Mouse (Mus musculus) layer of hippocampus, adult 18-20 months (tissue): Measurements from ENCODE around the gene Cdipt. TPM values are rescaled to one million over a fixed set of nuclear protein-coding genes. Genes with fewer than 3 reads are reported as not detected.

Source experiments
- DNase-seq, 2 experiments: peaks; one replicate each; pipeline ENCODE4 v3.0.0; 2022; ENCODE audit warnings: low spot score in 2 of 2
- long read RNA-seq: library from polyadenylated mRNA; stranded (forward); transcript quantifications from one replicate; pipeline ENCODE4 v2.0.0, GENCODE M21; 2021
- total RNA-seq, 2 experiments: library from RNA; stranded (reverse); gene quantifications; 2 replicates each; pipeline ENCODE4 v1.2.3; 2021

Gene Cdipt
- 100 to 1,000 TPM; 164 to 166 TPM for total RNA-seq
- long read RNA-seq, transcript Cdipt-201 (6 exons, 1,974 nt): major isoform, 135 of 171 reads
- long read RNA-seq, partial matches to known transcripts: 2 of 171 reads
- long read RNA-seq, other reads (novel, unspliced or antisense): 26 of 171 reads

GRCm38 (mm10) chr7:126975893-126975949 is at the start of gene Cdipt:
TSS of gene Cdipt (plus strand) at chr7:126975914.
- DNase-seq: no peak

DNA sequence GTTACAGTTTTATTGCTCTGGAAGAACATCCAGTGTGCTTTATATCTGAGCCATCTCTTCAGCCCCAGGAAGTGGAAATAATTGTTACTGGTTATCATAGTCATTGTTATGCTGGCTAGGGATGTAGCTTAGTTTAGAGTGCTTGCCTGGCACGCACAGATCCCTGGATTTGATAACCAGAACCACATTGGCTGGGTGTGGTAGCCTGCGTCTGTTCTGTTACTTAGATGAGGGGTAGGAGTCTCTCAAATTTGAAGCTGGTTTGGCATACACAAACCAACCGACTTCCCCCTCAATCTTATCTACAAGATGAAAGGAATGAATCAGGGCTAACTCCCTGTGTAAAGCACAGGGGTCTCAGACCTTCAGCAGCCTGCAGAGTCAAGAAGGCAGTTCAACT is 49.4 kb upstream of the Cdipt start:
- DNase-seq: no peak

DNA sequence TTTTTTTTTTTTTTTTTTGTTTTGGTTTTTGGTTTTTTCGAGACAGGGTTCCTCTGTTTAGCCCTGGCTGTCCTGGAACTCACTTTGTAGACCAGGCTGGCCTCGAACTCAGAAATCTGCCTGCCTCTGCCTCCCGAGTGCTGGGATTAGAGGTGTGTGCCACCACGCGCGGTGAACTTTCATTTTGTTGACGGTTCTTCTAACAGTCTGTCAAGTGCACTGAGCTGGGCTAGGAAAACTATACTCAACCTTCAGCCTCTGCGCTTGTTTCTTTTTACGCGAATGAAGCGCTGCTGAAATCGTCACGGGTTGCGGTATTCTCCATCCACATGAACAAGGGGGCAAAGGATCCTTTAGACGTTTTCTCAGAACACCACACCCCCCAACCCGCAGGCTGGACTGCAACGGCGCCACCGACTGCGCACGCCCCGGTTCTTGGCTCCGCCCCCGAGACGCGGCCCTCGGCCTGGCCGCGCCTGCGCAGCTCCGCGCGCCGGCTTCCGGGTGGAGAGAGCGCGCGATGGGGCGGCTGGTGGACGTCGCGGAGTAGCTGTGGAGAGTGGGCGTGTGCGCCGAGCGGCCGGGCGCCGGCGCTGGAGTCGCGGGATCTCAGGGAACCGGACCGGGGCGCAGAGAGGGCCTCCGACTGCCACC is 47.2 kb upstream of the Cdipt start, which contains the start of gene Kctd13:
TSS of gene Kctd13 (plus strand) at position 496 of the 654 bp plus-strand sequence.
- DNase-seq: peak; percentile 89 to 93

GRCm38 (mm10) chr7:126929046-126929445 is 46.7 kb upstream of the Cdipt start:
- no peak for DNase-seq

DNA sequence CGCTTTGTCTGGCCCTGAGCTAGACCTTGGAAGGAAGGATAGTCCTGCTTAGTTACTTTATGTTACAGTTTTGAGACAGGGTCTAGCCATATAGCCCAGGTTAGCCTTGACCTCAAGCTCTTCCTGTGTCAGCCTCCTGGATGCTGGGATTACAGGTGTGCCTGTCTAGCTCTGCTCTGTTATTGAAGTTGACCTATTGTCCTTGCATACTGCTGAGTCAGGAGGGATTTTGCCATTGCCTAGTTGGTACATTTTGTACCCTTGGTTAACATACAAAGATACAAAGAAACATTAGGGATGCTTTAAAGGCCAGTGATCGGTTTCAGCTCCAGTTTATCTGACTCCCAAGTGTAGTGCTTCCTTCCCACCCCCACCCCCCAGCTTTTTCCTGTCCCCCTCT is 43.1 kb upstream of the Cdipt start:
- DNase-seq: no peak

GRCm38 (mm10) chr7:126941171-126941570 is 34.5 kb upstream of the Cdipt start:
- no peak for DNase-seq

GRCm38 (mm10) chr7:126941801-126942200 is 33.9 kb upstream of the Cdipt start:
- peak in 1 of 2 experiments; percentile 86 for DNase-seq

- no peak for DNase-seq
Measured at GRCm38 (mm10) chr7:126946530-126946929, 29.2 kb upstream of the Cdipt start.

DNA sequence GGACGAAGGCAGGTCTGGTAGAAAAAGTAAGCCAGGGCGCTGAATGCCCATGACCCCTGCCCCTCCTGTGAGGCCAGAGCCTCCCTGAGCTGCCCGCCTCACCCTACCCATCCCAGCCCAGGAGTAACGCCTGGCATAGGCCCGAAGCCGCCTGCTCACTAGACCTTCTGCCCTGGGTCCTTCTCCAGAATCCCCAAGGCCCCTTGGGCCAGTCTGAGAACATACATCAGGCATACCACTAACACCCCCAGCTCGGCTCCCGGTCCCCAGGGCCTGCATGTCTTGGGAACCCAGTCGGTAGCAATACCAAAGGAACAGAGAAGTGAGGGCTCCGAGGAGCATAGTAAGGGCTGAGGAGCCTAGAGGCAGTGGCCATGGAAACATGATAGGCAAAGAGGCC is 27.1 kb upstream of the Cdipt start:
- DNase-seq: no peak

GRCm38 (mm10) chr7:126949403-126949792 is 26.3 kb upstream of the Cdipt start, which contains the start of gene Asphd1:
TSS of gene Asphd1 (minus strand) at chr7:126949582.
- DNase-seq: peak; percentile 66

GRCm38 (mm10) chr7:126949793-126950646 is 25.7 kb upstream of the Cdipt start, which contains the start of gene Sez6l2:
TSS of gene Sez6l2 (plus strand) at chr7:126950563.
- peak; percentile 83 for DNase-seq

DNA sequence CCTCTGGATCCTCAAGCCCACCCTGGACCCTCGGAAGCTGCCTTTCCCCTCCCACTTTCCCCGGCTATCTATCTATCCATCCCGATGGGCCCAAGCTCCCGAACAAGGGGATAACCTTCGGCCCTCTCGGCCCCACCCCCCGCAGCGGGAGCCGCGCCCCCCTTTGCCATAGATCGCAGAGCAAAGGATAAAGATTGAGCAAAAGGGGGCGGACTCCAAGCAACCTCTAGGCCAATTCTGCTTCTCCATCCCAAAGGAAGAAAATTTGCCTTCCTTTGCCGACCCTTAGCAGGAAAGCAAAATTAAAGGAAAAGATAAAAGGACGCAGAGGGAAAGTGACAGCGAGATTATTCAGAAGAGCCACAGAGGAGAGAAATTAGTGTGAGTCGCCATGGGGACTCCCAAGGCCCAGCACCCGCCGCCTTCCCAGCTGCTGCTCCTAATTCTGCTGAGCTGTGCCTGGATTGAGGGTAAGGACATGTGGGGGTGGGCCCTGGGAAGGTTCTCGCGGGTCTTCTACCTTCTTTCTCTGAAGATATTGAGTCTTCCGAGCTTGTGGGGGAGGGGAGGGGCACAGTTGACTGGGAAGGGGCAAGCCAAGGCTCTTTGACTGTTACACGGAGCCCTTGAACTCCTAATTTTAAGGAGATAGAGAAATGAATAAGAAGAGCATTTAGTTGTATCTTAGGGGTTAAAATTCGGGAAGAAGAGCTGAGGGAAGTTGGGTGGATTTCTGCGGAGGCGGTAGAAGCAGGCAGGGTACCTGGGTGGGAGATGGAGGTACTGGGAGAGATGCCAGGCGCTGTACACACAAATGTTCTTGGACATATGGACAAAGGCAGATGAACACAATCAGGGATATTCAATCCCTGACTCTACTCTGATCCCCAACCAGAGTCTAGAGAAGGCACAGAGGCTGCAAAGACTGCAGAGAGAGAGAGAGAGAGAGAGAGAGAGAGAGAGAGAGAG is 24.8 kb upstream of the Cdipt start:
- DNase-seq: no peak

GRCm38 (mm10) chr7:126951741-126952140 is 24.0 kb upstream of the Cdipt start:
- no peak for DNase-seq

GRCm38 (mm10) chr7:126952646-126953045 is 23.1 kb upstream of the Cdipt start:
- no peak for DNase-seq

DNA sequence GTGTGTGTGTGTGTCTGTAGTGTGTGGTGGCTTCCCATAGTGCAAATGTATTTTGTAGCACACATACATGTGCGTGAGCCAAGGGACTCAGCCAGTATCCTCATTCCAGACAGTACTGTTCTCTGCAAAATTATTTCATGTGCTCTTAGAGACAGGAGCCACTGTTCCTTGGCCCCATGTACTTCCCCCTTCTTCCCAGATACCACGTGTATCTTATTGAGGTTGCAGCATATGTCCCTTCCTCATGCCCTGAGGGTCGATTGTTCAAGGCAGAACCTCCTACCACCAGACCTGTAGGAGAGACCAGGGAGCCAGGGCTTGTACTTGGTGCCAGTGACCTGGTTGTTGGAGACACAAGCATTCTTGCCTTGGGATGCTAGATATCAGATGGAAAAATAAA is 20.6 kb upstream of the Cdipt start:
- DNase-seq: no peak

DNA sequence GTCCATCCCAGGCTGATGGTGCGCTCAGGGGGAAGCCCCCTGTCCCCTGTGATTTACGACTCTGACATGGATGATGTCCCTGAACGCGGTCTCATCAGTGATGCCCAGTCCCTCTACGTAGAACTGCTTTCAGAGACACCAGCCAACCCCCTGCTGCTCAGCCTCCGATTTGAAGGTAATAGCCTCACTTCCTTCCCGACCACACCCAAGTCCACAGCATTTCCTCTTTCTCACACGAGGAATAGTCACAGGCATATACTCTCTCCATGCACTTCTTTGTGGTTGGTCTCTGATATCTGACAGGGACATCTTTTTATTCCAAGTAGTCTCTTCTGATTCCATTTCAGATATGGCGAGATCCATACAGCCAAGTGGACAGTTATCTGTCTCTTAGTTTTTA is 15.9 kb upstream of the Cdipt start:
- no peak for DNase-seq

- DNase-seq: peak in 1 of 2 experiments; percentile 79
Measured at GRCm38 (mm10) chr7:126961095-126961494, 14.6 kb upstream of the Cdipt start.

- DNase-seq: no peak
Measured at GRCm38 (mm10) chr7:126961965-126962364, 13.7 kb upstream of the Cdipt start.

DNA sequence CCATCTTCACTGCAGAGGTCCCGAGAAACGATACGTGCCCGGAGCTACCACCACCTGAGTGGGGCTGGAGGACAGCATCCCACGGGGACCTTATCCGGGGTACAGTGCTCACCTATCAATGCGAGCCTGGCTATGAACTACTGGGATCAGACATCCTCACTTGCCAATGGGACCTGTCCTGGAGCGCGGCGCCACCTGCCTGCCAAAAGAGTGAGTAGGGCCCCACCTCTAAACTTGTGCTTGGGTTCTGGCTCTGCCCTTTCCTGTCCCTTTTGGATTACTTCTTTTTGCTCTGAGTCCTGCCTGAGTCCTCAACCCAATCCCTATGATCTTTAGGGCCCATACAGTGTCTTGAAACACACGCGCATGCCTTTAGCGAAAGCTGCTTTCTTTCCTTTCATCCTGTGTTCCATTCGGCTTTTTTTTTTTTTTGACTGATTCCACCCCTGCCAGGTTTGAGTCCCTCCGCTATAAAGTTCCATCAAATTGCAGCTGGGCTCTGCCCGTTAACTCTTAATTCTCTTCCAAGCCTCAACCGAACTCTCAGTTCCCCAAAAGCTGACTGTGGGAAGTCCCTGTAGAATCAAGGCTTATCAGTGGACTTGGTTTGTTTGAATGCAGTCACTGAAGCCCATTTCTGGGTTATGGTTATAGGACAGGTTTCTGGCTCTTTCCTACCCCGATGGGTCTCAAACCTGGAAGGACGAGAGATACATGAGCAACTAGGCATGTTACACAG is 12.0 kb upstream of the Cdipt start:
- no peak for DNase-seq

- DNase-seq: no peak
Measured at GRCm38 (mm10) chr7:126965568-126965967, 10.1 kb upstream of the Cdipt start.

- no peak for DNase-seq
Measured at GRCm38 (mm10) chr7:126967361-126967760, 8.4 kb upstream of the Cdipt start.
